Mouse (Mus musculus): Measurements from ENCODE around the gene Zfp189. TPM values are rescaled to one million over a fixed set of nuclear protein-coding genes. Genes with fewer than 3 reads are reported as not detected.

Gene Zfp189
- polyA plus RNA-seq, 1 experiment from 2014 or later: 2.0 TPM

- Histone ChIP-seq H3K9ac (ENCODE audit: low read depth, low read length) (no peak overlapping the region), H3K27me3 (replicated peaks; ENCODE audit: control insufficient read depth, insufficient read depth, low read length) (no peaks in the 10 kb centered on the region), H3K4me1 (replicated peaks; ENCODE audit: control insufficient read depth, insufficient read depth, low read length) (peaks cover 4% of the 10 kb centered on the region; the same call in 1 of the 2 replicates), H3K4me3 (ENCODE audit: low read depth, low read length) (no peak overlapping the region), H3K4me2 (replicated peaks; ENCODE audit: low read depth) (no peak overlapping the region), H3K9me3 (ENCODE audit: control insufficient read depth) (no peaks in the 10 kb centered on the region), H3K36me3 (ENCODE audit: control insufficient read depth, insufficient read depth) (peaks cover 4% of the 10 kb centered on the region; the same call in 1 of the 2 replicates), H3K27ac (ENCODE audit: low read depth, low read length) (no peak overlapping the region)
- 70% methylated on average over 9 of the region's 9 CpGs for WGBS
- TF ChIP-seq CTCF (IDR thresholded peaks at IDR 0.05; ENCODE audit: low read depth): no peak
- no peak for ATAC-seq
Measured at GRCm38 (mm10) chr4:49522576-49522975, 1.6 kb downstream of the Zfp189 start.

GRCm38 (mm10) chr4:49535036-49535435, 14.1 kb downstream of the Zfp189 start:
- TF ChIP-seq CTCF (IDR thresholded peaks at IDR 0.05; ENCODE audit: low read depth): no peak
- Histone ChIP-seq H3K27ac (ENCODE audit: low read depth, low read length) (no peak overlapping the region), H3K9me3 (ENCODE audit: control insufficient read depth) (peaks cover 7% of the 10 kb centered on the region), H3K4me1 (replicated peaks; ENCODE audit: control insufficient read depth, insufficient read depth, low read length) (no peaks in the 10 kb centered on the region), H3K36me3 (ENCODE audit: control insufficient read depth, insufficient read depth) (peaks cover 44% of the 10 kb centered on the region), H3K4me2 (replicated peaks; ENCODE audit: low read depth) (no peak overlapping the region), H3K4me3 (ENCODE audit: low read depth, low read length) (no peak overlapping the region), H3K27me3 (replicated peaks; ENCODE audit: control insufficient read depth, insufficient read depth, low read length) (no peaks in the 10 kb centered on the region), H3K9ac (ENCODE audit: low read depth, low read length) (no peak overlapping the region)
- no peak for ATAC-seq
- WGBS: 90% methylated on average over 3 of the region's 3 CpGs

- peak; percentile 20; the same call in 1 of the 2 replicates for ATAC-seq
- no peak overlapping the region for H3K9ac ChIP-seq (ENCODE audit: low read depth, low read length)
- peaks cover 43% of the 10 kb centered on the region for H3K36me3 ChIP-seq (ENCODE audit: control insufficient read depth, insufficient read depth)
- H3K27ac ChIP-seq (ENCODE audit: low read depth, low read length): no peak overlapping the region
- no peak for TF ChIP-seq CTCF (IDR thresholded peaks at IDR 0.05; ENCODE audit: low read depth)
- no peaks in the 10 kb centered on the region for H3K9me3 ChIP-seq (ENCODE audit: control insufficient read depth)
- no peaks in the 10 kb centered on the region for H3K4me1 ChIP-seq (replicated peaks; ENCODE audit: control insufficient read depth, insufficient read depth, low read length)
- no peaks in the 10 kb centered on the region for H3K27me3 ChIP-seq (replicated peaks; ENCODE audit: control insufficient read depth, insufficient read depth, low read length)
- 90% methylated on average over 4 of the region's 4 CpGs for WGBS
- no peak overlapping the region for H3K4me2 ChIP-seq (replicated peaks; ENCODE audit: low read depth)
- no peak overlapping the region for H3K4me3 ChIP-seq (ENCODE audit: low read depth, low read length)
Measured at GRCm38 (mm10) chr4:49535675-49536294, 14.8 kb downstream of the Zfp189 start.

DNA sequence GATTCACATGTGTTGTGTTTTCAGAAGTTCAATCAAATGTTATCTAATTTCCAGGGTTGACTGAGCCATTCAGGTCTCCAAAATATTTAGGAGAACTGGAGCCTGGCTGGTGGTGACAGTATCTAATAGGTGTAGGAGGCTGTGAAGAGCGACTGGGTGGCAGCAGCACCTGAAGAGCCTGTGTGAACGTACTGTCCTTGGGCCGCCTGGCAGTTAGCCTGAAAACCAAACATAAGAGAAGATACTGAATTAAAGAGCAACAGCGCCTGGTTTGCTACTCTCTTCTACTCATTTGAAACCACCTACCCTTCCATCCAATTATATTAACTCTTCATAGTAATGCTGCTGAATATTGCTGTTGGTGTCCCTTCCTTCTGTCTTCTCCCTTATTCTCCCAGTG, 15.7 kb downstream of the Zfp189 start:
- Histone ChIP-seq H3K9me3 (ENCODE audit: control insufficient read depth) (no peaks in the 10 kb centered on the region), H3K4me2 (replicated peaks; ENCODE audit: low read depth) (no peak overlapping the region), H3K27me3 (replicated peaks; ENCODE audit: control insufficient read depth, insufficient read depth, low read length) (no peaks in the 10 kb centered on the region), H3K9ac (ENCODE audit: low read depth, low read length) (no peak overlapping the region), H3K27ac (ENCODE audit: low read depth, low read length) (no peak overlapping the region), H3K4me3 (ENCODE audit: low read depth, low read length) (no peak overlapping the region), H3K4me1 (replicated peaks; ENCODE audit: control insufficient read depth, insufficient read depth, low read length) (no peaks in the 10 kb centered on the region), H3K36me3 (ENCODE audit: control insufficient read depth, insufficient read depth) (peaks cover 43% of the 10 kb centered on the region)
- 75% methylated on average over 4 of the region's 4 CpGs for WGBS
- no peak for ATAC-seq
- TF ChIP-seq CTCF (IDR thresholded peaks at IDR 0.05; ENCODE audit: low read depth): no peak

GRCm38 (mm10) chr4:49539665-49540064, 18.7 kb downstream of the Zfp189 start:
- TF ChIP-seq CTCF (IDR thresholded peaks at IDR 0.05; ENCODE audit: low read depth): no peak
- Histone ChIP-seq H3K27ac (ENCODE audit: low read depth, low read length) (no peak overlapping the region), H3K4me1 (replicated peaks; ENCODE audit: control insufficient read depth, insufficient read depth, low read length) (no peaks in the 10 kb centered on the region), H3K4me3 (ENCODE audit: low read depth, low read length) (no peak overlapping the region), H3K9me3 (ENCODE audit: control insufficient read depth) (no peaks in the 10 kb centered on the region), H3K27me3 (replicated peaks; ENCODE audit: control insufficient read depth, insufficient read depth, low read length) (no peaks in the 10 kb centered on the region), H3K9ac (ENCODE audit: low read depth, low read length) (no peak overlapping the region), H3K4me2 (replicated peaks; ENCODE audit: low read depth) (no peak overlapping the region), H3K36me3 (ENCODE audit: control insufficient read depth, insufficient read depth) (peaks cover 66% of the 10 kb centered on the region)
- 67% methylated on average over 6 of the region's 6 CpGs for WGBS
- no peak for ATAC-seq

DNA sequence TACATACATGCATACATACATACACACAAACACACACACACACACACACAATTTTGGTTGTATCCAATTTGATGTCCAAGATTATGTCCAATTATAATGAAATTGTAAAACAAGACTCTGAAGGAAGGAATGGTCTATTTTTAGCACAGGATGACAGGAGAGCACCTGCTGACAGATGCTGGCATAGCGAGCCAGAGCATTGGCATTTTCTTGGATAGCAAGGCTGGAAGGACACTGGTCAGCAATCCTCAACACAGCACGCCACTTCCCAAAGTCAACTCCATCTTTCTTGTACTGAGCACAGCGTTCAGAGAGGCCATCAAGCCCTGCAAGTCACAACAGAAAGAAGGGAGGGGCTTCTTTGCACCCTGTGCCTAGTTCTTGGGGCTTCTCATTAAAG, 20.0 kb downstream of the Zfp189 start:
- H3K4me2 ChIP-seq (replicated peaks; ENCODE audit: low read depth): no peak overlapping the region
- no peaks in the 10 kb centered on the region for H3K27me3 ChIP-seq (replicated peaks; ENCODE audit: control insufficient read depth, insufficient read depth, low read length)
- no peaks in the 10 kb centered on the region for H3K9me3 ChIP-seq (ENCODE audit: control insufficient read depth)
- no peak for TF ChIP-seq CTCF (IDR thresholded peaks at IDR 0.05; ENCODE audit: low read depth)
- no peaks in the 10 kb centered on the region for H3K4me1 ChIP-seq (replicated peaks; ENCODE audit: control insufficient read depth, insufficient read depth, low read length)
- no peak overlapping the region for H3K4me3 ChIP-seq (ENCODE audit: low read depth, low read length)
- ATAC-seq: no peak
- H3K27ac ChIP-seq (ENCODE audit: low read depth, low read length): no peak overlapping the region
- H3K36me3 ChIP-seq (ENCODE audit: control insufficient read depth, insufficient read depth): peaks cover 66% of the 10 kb centered on the region
- H3K9ac ChIP-seq (ENCODE audit: low read depth, low read length): no peak overlapping the region
- 79% methylated on average over 3 of the region's 3 CpGs for WGBS

All from intestine, postnatal 0 days (tissue).